Mouse (Mus musculus): ENCODE data around the gene Btnl1. TPM values are rescaled to one million over a fixed set of nuclear protein-coding genes. Genes with fewer than 3 reads are reported as not detected.

The Btnl1 gene
- total RNA-seq (2021) = not detected
- long read RNA-seq = 0 reads

GRCm38 (mm10) chr17:34376847-34377246, at the start of gene Btnl1:
Btnl1 (plus strand) TSS chr17:34377132.
- no peak for DNase-seq (ENCODE audit: low spot score in 2 of 2)

GRCm38 (mm10) chr17:34329807-34330206, 47.1 kb upstream of the Btnl1 start:
- DNase-seq (ENCODE audit: low spot score in 2 of 2) = no peak

GRCm38 (mm10) chr17:34331200-34331599, 45.7 kb upstream of the Btnl1 start:
- DNase-seq (ENCODE audit: low spot score in 2 of 2) = no peak

- no peak for DNase-seq (ENCODE audit: low spot score in 2 of 2)
These were observed 36.1 kb upstream of the Btnl1 start for GRCm38 (mm10) chr17:34340619-34341402.

GRCm38 (mm10) chr17:34344882-34345281, 32.0 kb upstream of the Btnl1 start:
- no peak for DNase-seq (ENCODE audit: low spot score in 2 of 2)

GRCm38 (mm10) chr17:34345486-34345885, 31.4 kb upstream of the Btnl1 start:
- DNase-seq (ENCODE audit: low spot score in 2 of 2) = no peak

GRCm38 (mm10) chr17:34346041-34346440, 30.9 kb upstream of the Btnl1 start:
- no peak for DNase-seq (ENCODE audit: low spot score in 2 of 2)

GRCm38 (mm10) chr17:34347606-34348308, 29.2 kb upstream of the Btnl1 start:
- peak; percentile 41 to 45 for DNase-seq (ENCODE audit: low spot score in 2 of 2)

- peak; percentile 88 to 93 for DNase-seq (ENCODE audit: low spot score in 2 of 2)
These were observed 27.5 kb upstream of the Btnl1 start for GRCm38 (mm10) chr17:34349429-34349828.

- DNase-seq (ENCODE audit: low spot score in 2 of 2) = no peak
These were observed 22.4 kb upstream of the Btnl1 start, which contains the start of gene Btnl2 for GRCm38 (mm10) chr17:34354539-34354938. Btnl2 (plus strand) TSS chr17:34354822.

- DNase-seq (ENCODE audit: low spot score in 2 of 2) = no peak
These were observed 22.0 kb upstream of the Btnl1 start for GRCm38 (mm10) chr17:34354940-34355339.

GRCm38 (mm10) chr17:34362954-34363546, 13.9 kb upstream of the Btnl1 start:
- DNase-seq (ENCODE audit: low spot score in 2 of 2) = no peak

GRCm38 (mm10) chr17:34363676-34364310, 13.1 kb upstream of the Btnl1 start:
- no peak for DNase-seq (ENCODE audit: low spot score in 2 of 2)

GRCm38 (mm10) chr17:34365031-34365430, 11.9 kb upstream of the Btnl1 start:
- DNase-seq (ENCODE audit: low spot score in 2 of 2) = no peak

- no peak for DNase-seq (ENCODE audit: low spot score in 2 of 2)
These were observed 6.4 kb upstream of the Btnl1 start for GRCm38 (mm10) chr17:34370563-34370962.

- no peak for DNase-seq (ENCODE audit: low spot score in 2 of 2)
These were observed 3.8 kb upstream of the Btnl1 start for GRCm38 (mm10) chr17:34373055-34373709.

- no peak for DNase-seq (ENCODE audit: low spot score in 2 of 2)
These were observed 698 bp downstream of the Btnl1 start for GRCm38 (mm10) chr17:34377450-34378209.

- no peak for DNase-seq (ENCODE audit: low spot score in 2 of 2)
These were observed 1.8 kb downstream of the Btnl1 start for GRCm38 (mm10) chr17:34378716-34379115.

- DNase-seq (ENCODE audit: low spot score in 2 of 2) = no peak
These were observed 2.5 kb downstream of the Btnl1 start for GRCm38 (mm10) chr17:34379451-34379850.

GRCm38 (mm10) chr17:34381876-34382275, 4.9 kb downstream of the Btnl1 start:
- no peak for DNase-seq (ENCODE audit: low spot score in 2 of 2)

All from layer of hippocampus, postnatal 10 days (tissue).